Mouse (Mus musculus): ENCODE results near the gene Fut1.

Gene Fut1

DNA sequence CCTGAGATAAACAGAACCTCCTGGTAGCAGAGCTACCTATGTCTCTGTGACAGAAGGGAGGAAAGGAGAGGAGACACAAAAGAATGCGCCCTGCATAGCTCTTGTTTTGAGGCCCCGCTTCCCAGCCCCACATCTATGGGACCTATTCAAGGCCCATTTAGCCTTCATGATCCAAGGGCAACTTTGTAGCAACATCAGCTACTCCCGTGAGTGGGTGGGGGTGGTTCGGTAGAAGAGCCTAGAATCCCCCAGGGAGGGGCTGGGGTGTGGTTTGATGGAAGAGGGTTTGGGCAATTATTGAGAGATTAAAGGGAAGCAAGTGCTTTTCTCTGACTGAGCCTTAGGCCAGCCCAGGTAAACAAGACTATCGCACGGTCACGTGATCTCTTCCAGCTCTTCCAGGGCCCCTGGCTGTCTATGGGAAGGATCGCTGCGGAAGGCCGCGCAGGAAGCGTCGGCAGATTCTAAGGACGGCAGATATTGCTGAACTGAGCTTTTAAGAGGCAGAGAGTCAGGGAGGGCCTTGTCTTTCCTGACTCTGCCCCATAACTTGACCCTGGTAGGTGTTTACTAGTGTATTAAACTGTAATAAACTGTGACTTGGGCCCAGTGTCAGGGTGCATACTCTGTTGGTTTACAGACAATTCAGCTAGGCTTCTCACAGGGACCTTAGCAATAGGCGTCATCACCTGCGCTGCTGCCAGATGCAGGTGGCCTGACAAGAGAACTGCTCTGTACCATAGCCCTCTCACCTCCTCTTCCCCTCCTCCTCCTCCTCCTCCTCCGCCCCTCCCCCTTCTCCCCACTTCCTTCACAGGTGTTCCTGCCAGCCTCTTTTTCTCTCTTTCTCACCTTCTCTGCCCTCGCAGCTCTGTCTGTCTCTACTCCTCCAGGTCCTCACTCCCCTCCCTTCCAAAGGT, 17.9 kb upstream of the Fut1 start:
- intact Hi-C loops (cut with DNase I) = no loop called here

DNA sequence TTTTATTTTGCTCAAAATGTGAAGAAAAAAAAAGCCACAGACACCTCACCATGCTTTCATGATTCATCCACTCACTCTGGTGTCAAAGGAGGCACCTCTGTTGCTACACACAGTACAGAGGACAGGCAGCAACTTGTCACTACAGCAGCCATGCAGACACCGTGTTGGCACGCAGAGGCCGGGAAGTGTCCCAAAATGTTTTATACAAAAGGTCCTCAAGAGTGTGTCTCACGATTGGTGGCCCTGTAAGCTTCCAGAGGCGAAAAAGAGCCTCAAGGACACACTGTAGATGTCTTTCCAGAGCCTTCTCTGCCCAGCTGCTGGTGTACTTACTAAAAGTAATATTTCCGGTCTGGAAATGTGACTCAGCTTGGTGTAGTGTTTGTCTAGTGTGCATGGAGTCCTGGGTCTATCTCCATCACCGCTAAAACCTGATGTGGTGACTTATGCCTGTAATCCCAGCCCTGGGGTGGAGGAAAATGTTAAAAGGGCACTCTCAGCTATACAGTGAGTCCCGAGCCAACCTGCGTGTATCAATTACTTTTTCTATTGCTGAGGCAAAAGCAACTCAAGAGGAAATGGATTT, 11.3 kb upstream of the Fut1 start:
- intact Hi-C loops (cut with DNase I) = no loop called here

DNA sequence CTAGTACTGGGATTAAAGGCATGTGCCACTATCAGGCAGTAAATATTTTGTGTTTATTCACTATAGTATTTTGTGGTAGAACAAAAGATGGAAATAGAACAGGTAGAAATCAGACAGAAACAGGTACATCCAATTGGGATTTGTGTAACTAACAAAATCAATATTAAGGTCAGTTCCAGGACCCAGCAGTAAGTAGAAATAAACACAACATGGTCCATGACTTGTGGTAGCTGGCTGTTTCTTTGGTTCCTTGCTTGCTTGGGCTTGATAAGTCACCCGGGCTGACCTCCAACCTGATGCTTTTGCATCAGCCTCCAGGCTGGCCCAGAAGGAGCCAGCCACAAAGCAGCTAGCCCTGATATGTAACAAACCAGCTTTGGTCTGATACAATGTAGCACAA, 7.6 kb upstream of the Fut1 start:
- intact Hi-C loops (cut with DNase I) = no loop called here

- intact Hi-C loops (cut with DNase I) = no loop called here
Observed at GRCm38 (mm10) chr7:45616277-45616676, 812 bp upstream of the Fut1 start.

DNA sequence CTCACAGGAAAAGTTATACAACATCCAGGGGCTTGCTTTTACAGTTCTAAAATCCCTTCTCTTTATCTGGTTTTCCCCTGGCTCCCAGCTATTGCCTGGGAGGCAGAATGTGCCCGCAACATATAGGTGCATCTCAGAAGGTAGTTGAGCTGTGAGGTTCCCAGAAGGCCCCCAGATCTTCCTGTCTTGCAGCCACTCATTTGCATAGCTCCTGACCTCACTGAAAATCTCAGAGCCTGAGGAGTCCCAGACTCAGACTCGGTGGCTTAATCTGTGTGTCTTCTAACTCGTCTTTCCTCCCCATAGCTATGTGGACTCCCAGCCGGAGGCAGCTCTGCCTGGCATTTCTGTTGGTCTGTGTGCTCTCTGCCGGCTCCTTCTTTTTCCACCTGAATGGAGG, 1.2 kb downstream of the Fut1 start:
- intact Hi-C loops (cut with DNase I) = no loop called here

DNA sequence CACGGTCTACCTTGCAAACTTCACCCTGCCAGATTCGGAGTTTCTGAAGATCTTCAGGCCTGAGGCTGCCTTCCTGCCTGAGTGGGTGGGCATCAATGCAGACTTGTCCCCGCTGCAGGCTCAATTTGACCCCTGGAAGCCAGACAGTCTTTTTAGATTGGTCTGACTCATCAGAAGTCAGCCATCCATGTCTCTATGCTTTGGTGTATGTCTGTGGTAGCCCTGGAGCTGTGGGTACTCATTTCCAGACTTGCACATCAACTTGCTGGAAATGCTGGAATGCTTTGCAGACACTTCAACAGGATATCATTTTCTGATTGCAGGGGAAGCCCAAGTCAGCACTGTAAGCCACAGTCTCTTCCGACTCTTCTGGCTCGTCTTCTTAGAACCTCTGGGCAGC, 2.5 kb downstream of the Fut1 start:
- intact Hi-C loops (cut with DNase I) = no loop called here

DNA sequence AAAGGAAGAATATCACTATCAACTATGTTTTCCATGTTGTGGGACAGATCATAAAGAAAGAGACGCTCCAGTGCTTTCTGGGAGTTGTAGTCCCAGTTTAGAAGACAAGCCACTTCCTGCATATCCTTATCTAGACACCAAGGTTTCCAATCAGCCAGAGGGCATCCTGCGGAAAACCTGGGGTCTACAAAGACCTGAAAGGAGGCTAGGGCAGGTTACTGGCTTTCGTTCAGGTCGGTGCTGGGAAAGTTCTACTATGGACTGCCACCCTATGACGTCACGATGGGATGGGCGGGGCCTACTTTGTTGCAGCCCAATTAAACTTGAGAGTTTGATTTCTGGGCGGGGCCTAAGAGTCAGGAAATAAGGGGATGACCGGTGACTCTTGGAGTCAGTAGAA, 4.4 kb downstream of the Fut1 start, which contains the start of gene Izumo1:
Gene Izumo1 (plus strand): TSS at position 369 of the 400 bp plus-strand sequence.
- intact Hi-C loops (cut with DNase I) = no loop called here

- intact Hi-C loops (cut with DNase I) = no loop called here
Observed at GRCm38 (mm10) chr7:45623507-45623906, 6.4 kb downstream of the Fut1 start.

- intact Hi-C loops (cut with DNase I) = no loop called here
Observed at GRCm38 (mm10) chr7:45624718-45625117, 7.6 kb downstream of the Fut1 start.

DNA sequence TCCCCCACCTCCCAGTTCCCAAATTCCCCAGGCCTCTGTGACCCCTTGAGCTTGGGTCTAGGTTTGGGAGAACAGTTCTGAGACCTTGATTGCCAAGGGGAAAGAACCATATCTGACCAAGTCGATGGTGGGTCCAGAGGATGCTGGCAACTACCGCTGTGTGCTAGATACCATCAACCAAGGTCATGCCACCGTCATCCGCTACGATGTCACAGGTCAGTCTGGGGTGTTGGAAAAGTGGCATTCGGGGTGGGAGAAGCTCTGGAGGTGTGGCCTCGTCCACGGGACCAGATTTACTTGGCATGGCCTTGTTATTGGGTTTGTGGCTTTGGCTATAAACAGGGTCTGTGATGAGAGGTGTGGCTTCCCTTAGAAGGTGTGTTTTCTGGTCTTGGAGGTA, 8.4 kb downstream of the Fut1 start:
- intact Hi-C loops (cut with DNase I) = no loop called here

GRCm38 (mm10) chr7:45626571-45627076, 9.5 kb downstream of the Fut1 start:
- intact Hi-C loops (cut with DNase I) = no loop called here

- intact Hi-C loops (cut with DNase I) = no loop called here
Observed at GRCm38 (mm10) chr7:45627261-45627660, 10.2 kb downstream of the Fut1 start, which contains the start of gene Rasip1. Rasip1 (plus strand) TSS chr7:45627488.

DNA sequence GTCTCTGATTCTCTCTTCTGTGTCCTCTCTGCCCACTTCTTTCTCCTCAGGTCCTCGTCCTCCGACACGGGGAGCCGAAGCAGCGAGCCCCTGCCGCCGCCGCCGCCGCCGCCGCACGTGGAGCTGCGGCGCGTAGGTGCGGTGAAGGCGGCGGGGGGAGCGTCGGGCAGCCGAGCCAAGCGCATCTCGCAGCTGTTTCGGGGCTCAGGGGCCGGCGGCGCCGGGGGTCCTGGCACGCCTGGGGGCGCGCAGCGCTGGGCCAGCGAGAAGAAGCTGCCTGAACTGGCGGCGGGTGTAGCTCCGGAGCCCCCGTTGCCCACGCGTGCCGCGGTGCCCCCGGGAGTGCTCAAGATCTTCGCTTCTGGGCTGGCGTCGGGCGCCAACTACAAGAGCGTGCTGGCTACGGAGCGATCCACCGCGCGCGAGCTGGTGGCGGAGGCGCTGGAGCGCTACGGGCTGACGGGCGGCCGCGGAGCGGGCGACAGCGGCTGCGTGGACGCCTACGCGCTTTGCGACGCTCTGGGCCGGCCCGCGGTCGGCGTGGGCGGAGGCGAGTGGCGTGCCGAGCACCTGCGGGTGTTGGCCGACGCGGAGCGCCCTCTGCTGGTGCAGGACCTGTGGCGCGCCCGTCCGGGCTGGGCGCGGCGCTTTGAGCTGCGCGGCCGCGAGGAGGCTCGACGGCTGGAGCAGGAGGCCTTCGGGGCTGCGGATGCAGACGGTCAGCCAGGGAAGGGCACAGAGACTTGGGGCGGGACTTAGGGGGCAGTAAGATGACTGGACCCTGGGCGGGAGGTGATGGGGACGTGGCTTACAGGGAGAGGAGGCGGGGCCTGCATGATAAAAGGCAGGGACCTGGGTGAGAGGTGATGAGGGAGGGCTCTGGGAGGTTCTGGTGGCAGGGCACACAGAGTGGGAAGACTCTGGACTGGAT, 11.5 kb downstream of the Fut1 start:
- intact Hi-C loops (cut with DNase I) = no loop called here

GRCm38 (mm10) chr7:45630064-45630907, 13.2 kb downstream of the Fut1 start:
- intact Hi-C loops (cut with DNase I) = no loop called here

GRCm38 (mm10) chr7:45632499-45632898, 15.4 kb downstream of the Fut1 start:
- intact Hi-C loops (cut with DNase I) = no loop called here

GRCm38 (mm10) chr7:45634946-45635681, 18.0 kb downstream of the Fut1 start:
- intact Hi-C loops (cut with DNase I) = no loop called here

- intact Hi-C loops (cut with DNase I) = no loop called here
Observed at GRCm38 (mm10) chr7:45635711-45636688, 18.9 kb downstream of the Fut1 start.

GRCm38 (mm10) chr7:45637710-45638109, 20.6 kb downstream of the Fut1 start:
- intact Hi-C loops (cut with DNase I) = no loop called here

Data from adrenal gland (tissue).